Comparison of ENCODE assay signal across 21 mouse cellular contexts in genomic region chr15:91171332-91171731, GRCm38 (mm10). TPM values are rescaled to one million over a fixed set of nuclear protein-coding genes. Genes with fewer than 3 reads are reported as not detected.
A peak's percentile ranks its signal among the peaks of the same experiment; 100 is the strongest.
DNase-seq lines count a peak whose midpoint lies in the region; ATAC-seq and TF ChIP-seq lines count a peak whose summit lies in the region.
"Had no signal": no experiment of that assay in that cellular context is flagged by ENCODE, and none has a peak within 500 bp of the region (broad histone marks: within the 10 kb centered on the region; RNA-seq: fewer than 3 reads in every experiment).

No protein-coding gene starts in this region.

- H3K36me3 ChIP-seq in liver, postnatal 0 days (replicated peaks; ENCODE audit: insufficient read depth, low read length), result peaks cover 5% of the 10 kb centered on the region
- no peaks in the 10 kb centered on the region for H3K36me3 ChIP-seq in liver, embryonic 12.5 days
- H3K36me3 ChIP-seq in embryonic facial prominence, embryonic 10.5 days (replicated peaks), result no peaks in the 10 kb centered on the region
- H3K36me3 ChIP-seq in forebrain, embryonic 15.5 days, result 0 out of 2 replicates have a peak, but pooled peaks cover 3% of the 10 kb centered on the region
- H3K36me3 ChIP-seq: heart, embryonic 10.5 days; kidney, embryonic 15.5 days; lung, embryonic 15.5 days; midbrain, embryonic 15.5 days; neural tube, embryonic 15.5 days had no signal

- H3K9ac ChIP-seq in liver, postnatal 0 days (replicated peaks), result no peak overlapping the region
- no peak overlapping the region for H3K9ac ChIP-seq in liver, embryonic 12.5 days
- no peak overlapping the region for H3K9ac ChIP-seq in forebrain, embryonic 15.5 days (replicated peaks)
- H3K9ac ChIP-seq: kidney, embryonic 15.5 days; lung, embryonic 15.5 days; midbrain, embryonic 15.5 days; neural tube, embryonic 15.5 days had no signal

- H3K27me3 ChIP-seq in liver, postnatal 0 days (ENCODE audit: insufficient read depth, low read length), result no peaks in the 10 kb centered on the region
- no peaks in the 10 kb centered on the region for H3K27me3 ChIP-seq in liver, embryonic 12.5 days (replicated peaks)
- no peaks in the 10 kb centered on the region for H3K27me3 ChIP-seq in embryonic facial prominence, embryonic 10.5 days (replicated peaks; ENCODE audit: low read depth, poor library complexity, severe bottlenecking)
- H3K27me3 ChIP-seq in forebrain, embryonic 15.5 days, result no peaks in the 10 kb centered on the region
- H3K27me3 ChIP-seq: kidney, embryonic 15.5 days; lung, embryonic 15.5 days; megakaryocyte, embryonic 14.5 days; midbrain, embryonic 15.5 days; neural tube, embryonic 15.5 days had no signal

- no peak overlapping the region for H3K4me3 ChIP-seq in liver, postnatal 0 days (ENCODE audit: low read depth, low read length)
- no peak overlapping the region for H3K4me3 ChIP-seq in liver, embryonic 12.5 days
- no peak overlapping the region for H3K4me3 ChIP-seq in embryonic facial prominence, embryonic 10.5 days
- H3K4me3 ChIP-seq in forebrain, embryonic 15.5 days, result no peak overlapping the region
- H3K4me3 ChIP-seq: heart, embryonic 10.5 days; kidney, embryonic 15.5 days; lung, embryonic 15.5 days; megakaryocyte, embryonic 14.5 days; midbrain, embryonic 15.5 days; neural tube, embryonic 15.5 days had no signal

- TF ChIP-seq CTCF in liver, postnatal 0 days (IDR thresholded peaks at IDR 0.05; ENCODE audit: low read depth), result no peak

- 73% methylated on average over 4 of the region's 4 CpGs for WGBS in liver, postnatal 0 days (ENCODE audit: insufficient replicate concordance)
- 67% methylated on average over 4 of the region's 4 CpGs for WGBS in liver, embryonic 12.5 days (ENCODE audit: insufficient replicate concordance)
- 83% methylated on average over 4 of the region's 4 CpGs for WGBS in embryonic facial prominence, embryonic 10.5 days
- 70% methylated on average over 4 of the region's 4 CpGs for whole genome bisulfite sequencing in forebrain, embryonic 15.5 days

- no peaks in the 10 kb centered on the region for H3K9me3 ChIP-seq in liver, postnatal 0 days (ENCODE audit: low read length)
- H3K9me3 ChIP-seq in liver, embryonic 12.5 days (replicated peaks), result no peaks in the 10 kb centered on the region
- no peaks in the 10 kb centered on the region for H3K9me3 ChIP-seq in embryonic facial prominence, embryonic 10.5 days
- no peaks in the 10 kb centered on the region for H3K9me3 ChIP-seq in forebrain, embryonic 15.5 days
- H3K9me3 ChIP-seq: heart, embryonic 10.5 days; kidney, embryonic 15.5 days; lung, embryonic 15.5 days; midbrain, embryonic 15.5 days; neural tube, embryonic 15.5 days had no signal

- TF ChIP-seq EP300 in liver, postnatal 0 days (IDR thresholded peaks at IDR 0.05; ENCODE audit: low read depth), result no peak

- H3K4me1 ChIP-seq in liver, postnatal 0 days (ENCODE audit: insufficient read depth), result peaks cover 6% of the 10 kb centered on the region; the same call in 1 of the 2 replicates
- H3K4me1 ChIP-seq in liver, embryonic 12.5 days, result no peaks in the 10 kb centered on the region
- H3K4me1 ChIP-seq in embryonic facial prominence, embryonic 10.5 days, result peaks cover 17% of the 10 kb centered on the region
- H3K4me1 ChIP-seq in forebrain, embryonic 15.5 days, result peaks cover 25% of the 10 kb centered on the region
- H3K4me1 ChIP-seq: kidney, embryonic 15.5 days; lung, embryonic 15.5 days; megakaryocyte, embryonic 14.5 days; midbrain, embryonic 15.5 days; neural tube, embryonic 15.5 days had no signal

- ATAC-seq in liver, postnatal 0 days, result no peak
- no peak for ATAC-seq in liver, embryonic 12.5 days
- no peak for ATAC-seq in forebrain, embryonic 15.5 days (replicated peaks)
- ATAC-seq: midbrain, embryonic 15.5 days had no signal

- H3K4me2 ChIP-seq in liver, postnatal 0 days (ENCODE audit: low read depth, low read length), result no peak overlapping the region
- no peak overlapping the region for H3K4me2 ChIP-seq in liver, embryonic 12.5 days
- no peak overlapping the region for H3K4me2 ChIP-seq in forebrain, embryonic 15.5 days (replicated peaks)
- H3K4me2 ChIP-seq: kidney, embryonic 15.5 days; liver, embryonic 11.5 days; lung, embryonic 15.5 days; midbrain, embryonic 15.5 days; neural tube, embryonic 15.5 days had no signal

- H3K27ac ChIP-seq in liver, postnatal 0 days (ENCODE audit: low read depth), result peak overlapping the region; percentile 18; the same call in 1 of the 2 replicates
- H3K27ac ChIP-seq in liver, embryonic 12.5 days, result no peak overlapping the region
- peak overlapping the region; percentile 59 for H3K27ac ChIP-seq in embryonic facial prominence, embryonic 10.5 days (replicated peaks)
- peak overlapping the region; percentile 68 for H3K27ac ChIP-seq in forebrain, embryonic 15.5 days (replicated peaks)
- H3K27ac ChIP-seq: heart, embryonic 10.5 days; kidney, embryonic 15.5 days; lung, embryonic 15.5 days; midbrain, embryonic 15.5 days; neural tube, embryonic 15.5 days had no signal

- DNase-seq in liver, postnatal 0 days, result no peak
- peak; percentile 62 for DNase-seq in brain, adult 2 months (ENCODE audit: low read depth, low spot score)
- no peak for DNase-seq in embryonic facial prominence, embryonic 10.5 days (ENCODE audit: low spot score)
- DNase-seq in adrenal gland, adult 8-10 months, result no peak
- DNase-seq in kidney, postnatal 4 days, result no peak
- DNase-seq: cerebellum, adult 11-12 months; thymus, postnatal 36 days had no signal

RNA-seq across cellular contexts. Expression of gene Abcd2, which starts 20.3 kb away (rescaled TPM):
- polyA plus RNA-seq in liver, postnatal 0 days (2015; fragmentation: Nextera tagmentation; extraction: Ambion mirVana), result 49.7 and 55.2 TPM in 2 replicates
- 1.7 and 1.9 TPM in 2 replicates for polyA plus RNA-seq in liver, embryonic 12.5 days (2016; fragmentation: Nextera tagmentation; extraction: Ambion mirVana)
- polyA plus RNA-seq in embryonic facial prominence, embryonic 10.5 days (2016; fragmentation: Nextera tagmentation; extraction: Ambion mirVana), result 9.7 and 10.5 TPM in 2 replicates
- polyA plus RNA-seq in forebrain, embryonic 15.5 days (2015; fragmentation: Nextera tagmentation; extraction: Ambion mirVana), result 21.2 and 23.5 TPM in 2 replicates
- 10 to 100 TPM; 10.6 to 42.9 (median 14.4) TPM for total RNA-seq in adrenal gland, adult 8-10 months (2022)

RNA-seq across cellular contexts. Expression of gene CN725425, which starts 28.0 kb away (rescaled TPM):
- polyA plus RNA-seq in liver, postnatal 0 days (2015; fragmentation: Nextera tagmentation; extraction: Ambion mirVana), result 0.07 TPM in 1 of 2 replicates, not detected in the other
- not detected in 2 replicates for polyA plus RNA-seq in liver, embryonic 12.5 days (2016; fragmentation: Nextera tagmentation; extraction: Ambion mirVana)
- not detected in 2 replicates for polyA plus RNA-seq in embryonic facial prominence, embryonic 10.5 days (2016; fragmentation: Nextera tagmentation; extraction: Ambion mirVana)
- polyA plus RNA-seq in forebrain, embryonic 15.5 days (2015; fragmentation: Nextera tagmentation; extraction: Ambion mirVana), result not detected in 2 replicates
- not detected for total RNA-seq in adrenal gland, adult 8-10 months (2022)
- total RNA-seq: adrenal gland, adult 18-20 months; left cerebral cortex, postnatal 36 days had no signal
- polyA plus RNA-seq: gonadal fat pad, adult 2 months; heart, postnatal 0 days; hindbrain, embryonic 11.5 days; liver, embryonic 11.5 days; lung, embryonic 15.5 days; midbrain, embryonic 15.5 days; neural tube, embryonic 15.5 days had no signal
